Mouse (Mus musculus) cerebral cortex, adult 2 months (tissue): ENCODE measurements around the gene Caskin1.

Experiments used
- WGBS: fragments of 180-500 bp; shearing (Covaris S2); methylation state at CpG from one replicate; pipeline ENCODE4 v1.1.7; 2018; 5-methylcytosine and 5-hydroxymethylcytosine counted together

Gene Caskin1

DNA sequence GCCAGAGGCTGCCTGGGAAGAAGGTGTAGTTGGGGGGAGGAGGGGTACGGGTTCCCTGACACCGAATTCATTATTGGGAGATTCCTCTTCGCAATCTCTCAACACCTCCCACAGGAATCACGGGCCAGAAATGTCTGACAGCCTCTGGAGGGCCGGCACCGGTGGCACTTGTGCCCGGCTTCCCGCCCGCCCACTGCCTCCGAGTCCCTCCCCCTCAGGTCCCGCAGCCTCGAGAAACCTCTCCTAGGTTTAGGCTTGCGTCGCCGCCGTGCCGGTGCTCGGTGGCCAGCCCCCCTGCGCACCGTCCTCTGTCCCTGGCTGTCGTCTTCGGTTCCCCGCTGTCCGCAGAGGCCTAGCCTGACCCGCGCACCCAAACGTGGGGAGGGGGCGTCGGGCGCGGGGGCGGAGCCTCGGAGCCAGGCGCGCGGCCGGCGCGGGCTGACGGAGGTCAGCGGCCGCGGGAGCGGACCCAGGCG, at the start of gene Caskin1:
TSS of gene Caskin1 (plus strand) at position 416 of the 476 bp plus-strand sequence.
- 1% methylated on average over 45 of the region's 45 CpGs for WGBS

DNA sequence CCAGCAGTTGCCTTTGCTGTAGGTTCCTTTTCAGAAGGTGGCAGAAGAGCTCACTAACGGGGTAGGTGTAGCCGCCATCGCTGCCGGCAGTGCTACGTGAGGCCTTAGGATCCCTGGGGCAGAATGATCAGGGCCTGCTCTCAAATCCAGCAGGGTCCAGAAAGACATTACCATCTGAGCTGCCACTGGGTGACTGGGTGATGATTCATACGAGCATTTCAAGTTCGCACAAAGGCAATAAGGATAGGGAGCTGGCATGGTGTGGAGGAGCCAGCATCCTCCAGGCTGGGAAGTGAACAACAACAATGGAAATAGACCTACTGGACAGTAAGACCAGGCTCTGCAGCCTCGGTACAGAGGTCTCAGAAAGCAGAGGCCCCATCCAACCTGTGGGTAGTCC, 48.0 kb upstream of the Caskin1 start:
- 82% methylated on average over 8 of the region's 8 CpGs for WGBS

GRCm38 (mm10) chr17:24441148-24441547, 47.3 kb upstream of the Caskin1 start:
- 39% methylated on average over 2 of the region's 2 CpGs for WGBS

- 91% methylated on average over 14 of the region's 14 CpGs for WGBS
Observed at GRCm38 (mm10) chr17:24442107-24442506, 46.3 kb upstream of the Caskin1 start.

DNA sequence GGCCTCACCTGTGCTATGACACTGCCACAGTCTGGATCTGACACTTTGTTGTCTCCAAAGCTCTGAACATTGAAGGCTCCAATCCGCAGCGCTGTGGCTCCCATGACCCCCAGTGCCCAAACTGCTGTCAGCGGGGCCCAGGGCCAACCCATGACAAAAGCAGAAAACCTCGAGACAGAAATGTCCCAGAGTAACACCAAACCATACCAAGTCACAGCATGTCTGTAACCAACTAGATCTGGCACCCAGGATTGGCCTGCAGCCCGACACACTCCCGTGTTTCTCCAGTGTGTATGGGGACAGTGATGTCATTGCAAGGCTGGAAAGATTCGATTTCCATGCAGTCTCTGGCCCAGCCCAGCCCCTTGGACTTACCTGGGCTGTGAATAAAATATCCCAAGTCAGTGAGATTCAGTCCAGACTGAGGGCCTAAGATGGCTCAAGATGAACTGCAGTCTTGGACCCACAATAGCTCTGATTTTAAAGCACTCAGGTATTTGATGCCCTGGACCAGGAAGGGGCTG, 45.7 kb upstream of the Caskin1 start, which contains the start of gene Dnase1l2:
TSS of gene Dnase1l2 (minus strand) at position 474 of the 524 bp plus-strand sequence.
- 53% methylated on average over 7 of the region's 7 CpGs for WGBS

DNA sequence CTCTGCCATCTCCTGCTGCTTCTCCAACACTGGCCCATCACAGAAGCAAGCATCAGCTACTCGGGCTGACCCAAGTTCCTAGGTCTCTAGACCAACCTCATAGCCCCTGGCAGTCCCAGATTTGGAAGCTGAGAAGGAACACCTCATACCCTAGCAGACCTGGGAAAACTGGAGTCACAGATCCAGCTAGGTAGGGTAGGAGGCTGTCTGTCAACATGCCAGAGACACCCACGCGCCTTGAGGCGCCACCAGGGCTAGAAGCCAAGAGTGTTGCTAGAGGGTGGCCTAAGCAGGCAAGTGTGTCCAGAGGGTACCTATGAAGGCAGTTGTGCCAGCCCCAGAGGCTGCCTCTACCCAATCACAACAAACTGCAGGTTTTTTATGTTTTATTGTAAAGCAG, 45.0 kb upstream of the Caskin1 start:
- WGBS = 59% methylated on average over 4 of the region's 4 CpGs

DNA sequence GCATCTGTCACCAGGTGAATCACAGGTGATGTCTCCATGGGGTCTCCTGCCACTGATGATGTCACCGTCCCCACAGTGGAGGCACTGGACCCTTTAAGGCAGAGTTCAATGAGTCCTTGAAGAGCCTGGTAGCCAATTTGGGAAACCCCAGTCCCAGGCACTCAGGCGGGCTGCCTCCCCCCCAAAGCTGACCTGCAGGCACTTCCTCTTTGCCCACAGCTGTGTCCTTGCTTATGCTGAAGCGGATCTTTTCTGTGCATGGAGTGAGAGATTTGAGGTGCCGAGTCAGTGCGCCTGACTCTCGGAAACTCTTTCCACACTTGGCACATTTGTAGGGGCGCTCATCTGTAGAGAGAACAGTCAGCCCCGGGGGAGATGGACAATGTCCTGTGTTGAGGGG, 41.8 kb upstream of the Caskin1 start:
- WGBS = 85% methylated on average over 8 of the region's 8 CpGs

- 92% methylated on average over 6 of the region's 6 CpGs for WGBS
Observed at GRCm38 (mm10) chr17:24449507-24449906, 38.9 kb upstream of the Caskin1 start.

- 93% methylated on average over 6 of the region's 6 CpGs for WGBS
Observed at GRCm38 (mm10) chr17:24451220-24451619, 37.2 kb upstream of the Caskin1 start.

- 82% methylated on average over 2 of the region's 2 CpGs for WGBS
Observed at GRCm38 (mm10) chr17:24453372-24453771, 35.0 kb upstream of the Caskin1 start.

DNA sequence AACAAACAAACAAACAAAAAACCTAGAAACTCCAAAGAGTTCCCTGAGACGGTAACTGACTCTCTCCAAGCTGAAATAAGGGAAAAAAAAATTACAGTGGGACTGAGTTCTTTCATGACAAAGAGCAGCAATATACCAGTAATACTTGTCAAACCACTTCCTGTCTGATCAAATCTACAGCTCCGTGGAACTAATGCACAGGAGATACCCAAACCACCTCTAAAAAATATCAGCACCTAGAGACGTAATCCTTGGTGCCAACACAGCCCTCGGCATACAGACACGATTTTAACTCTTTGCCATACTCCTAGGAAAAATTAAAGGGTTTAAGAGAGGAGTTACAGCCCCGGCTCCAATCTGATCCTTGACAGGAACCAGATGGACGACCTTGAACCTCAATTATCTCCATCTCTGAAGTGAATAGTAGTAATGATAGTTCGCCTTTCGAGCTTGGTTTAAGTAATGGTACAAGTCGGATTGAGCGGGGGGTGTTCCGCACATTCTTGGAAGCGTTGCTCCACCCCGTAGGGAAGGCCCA, 34.1 kb upstream of the Caskin1 start:
- WGBS = 3% methylated on average over 14 of the region's 14 CpGs

DNA sequence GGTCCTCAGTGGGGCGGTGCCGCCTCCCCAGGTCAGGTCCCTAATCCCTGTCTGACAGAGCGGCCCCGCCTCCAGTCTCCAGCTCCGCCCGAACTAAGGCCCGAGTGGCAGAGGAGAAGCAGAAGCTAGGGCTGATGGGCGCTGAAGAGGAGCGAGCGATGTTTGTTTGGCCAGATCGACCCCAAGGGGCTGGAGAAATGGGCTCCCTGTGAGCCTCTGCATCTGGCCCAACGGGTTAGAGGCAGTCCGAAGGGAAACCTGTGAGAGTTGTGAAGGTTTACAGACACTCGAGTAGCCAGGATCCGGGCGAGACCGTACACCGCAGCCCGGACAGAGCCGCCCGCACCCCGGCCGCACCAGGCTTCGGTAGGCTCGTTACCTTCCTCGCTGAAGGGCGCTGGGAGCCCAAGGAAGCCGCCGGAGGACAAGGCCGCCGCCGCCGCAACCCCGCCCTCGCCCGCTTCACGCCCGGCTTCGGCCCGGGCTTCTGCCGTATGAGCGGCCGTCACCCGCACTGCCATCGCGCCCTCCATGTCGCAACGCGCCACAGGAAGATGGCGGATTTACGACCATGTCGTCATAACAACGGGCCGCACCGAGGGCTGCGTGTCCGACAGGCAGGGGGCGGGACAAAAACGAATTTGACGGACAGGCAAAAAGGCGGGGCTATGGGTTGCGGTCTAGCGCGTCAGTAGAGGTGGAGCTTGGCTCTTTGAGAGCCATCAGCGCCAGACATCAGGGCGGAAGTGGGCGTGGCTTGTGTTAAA, 33.5 kb upstream of the Caskin1 start:
- under 1% methylated on average over 67 of the region's 67 CpGs for WGBS

- 46% methylated on average over 10 of the region's 10 CpGs for WGBS
Observed at GRCm38 (mm10) chr17:24455523-24456206, 32.7 kb upstream of the Caskin1 start.

DNA sequence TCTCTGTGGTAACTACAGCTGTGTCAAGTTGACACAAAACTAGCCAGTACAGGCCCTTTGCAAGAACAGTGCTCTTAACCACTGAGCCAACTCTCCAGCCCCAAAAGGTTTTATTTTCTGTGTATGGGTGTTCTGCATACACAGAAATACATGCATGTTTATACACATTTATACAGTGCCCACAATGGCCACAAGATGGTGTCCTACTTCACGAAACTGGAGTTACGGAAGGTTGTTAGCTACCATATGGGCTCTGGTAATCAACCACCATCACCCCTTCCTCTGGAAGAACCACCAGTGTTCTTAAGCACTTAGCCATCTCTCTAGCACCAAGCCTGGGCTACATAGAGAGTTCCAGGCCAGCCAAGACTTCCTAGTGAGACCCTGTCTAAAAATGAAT, 26.8 kb upstream of the Caskin1 start:
- 71% methylated on average over 2 of the region's 2 CpGs for WGBS

- 100% methylated on average over 1 of the region's 1 CpGs for WGBS
Observed at GRCm38 (mm10) chr17:24462932-24463331, 25.5 kb upstream of the Caskin1 start.

DNA sequence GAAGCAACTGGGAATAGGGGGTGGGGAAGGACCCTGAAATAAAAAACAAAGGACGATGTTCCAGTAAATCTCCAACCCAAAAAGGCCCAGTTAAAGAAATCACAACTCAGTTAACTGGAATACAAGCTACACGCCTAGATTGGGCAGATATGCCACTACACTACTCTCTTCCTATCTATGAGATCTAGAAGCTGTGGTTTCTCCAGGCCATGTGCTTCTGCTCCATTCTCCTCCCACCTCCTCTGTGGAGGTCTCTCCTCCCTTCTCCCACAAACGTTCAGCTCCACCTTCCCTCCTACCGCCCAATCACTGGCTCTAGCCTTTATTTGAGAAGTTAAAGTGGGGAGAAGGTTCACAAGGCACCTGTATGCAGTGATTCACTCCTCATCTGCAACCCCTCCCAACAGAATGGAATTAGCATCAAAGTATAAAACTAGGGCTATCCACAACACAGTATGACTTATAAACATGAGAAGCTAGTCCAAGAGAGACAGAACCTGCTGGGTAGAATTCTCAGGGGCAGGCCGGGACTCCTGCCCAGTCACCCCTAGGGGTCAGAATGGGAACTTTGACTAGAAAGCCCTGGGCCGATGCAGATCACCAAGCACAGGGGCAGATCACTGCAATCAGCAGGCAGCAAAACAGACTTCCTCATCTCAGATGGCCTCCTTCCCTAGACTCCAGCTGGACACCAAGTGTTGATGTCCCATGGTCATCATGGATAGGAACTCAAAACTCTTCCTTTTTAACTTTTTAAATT, 24.8 kb upstream of the Caskin1 start:
- WGBS = 56% methylated on average over 6 of the region's 6 CpGs

DNA sequence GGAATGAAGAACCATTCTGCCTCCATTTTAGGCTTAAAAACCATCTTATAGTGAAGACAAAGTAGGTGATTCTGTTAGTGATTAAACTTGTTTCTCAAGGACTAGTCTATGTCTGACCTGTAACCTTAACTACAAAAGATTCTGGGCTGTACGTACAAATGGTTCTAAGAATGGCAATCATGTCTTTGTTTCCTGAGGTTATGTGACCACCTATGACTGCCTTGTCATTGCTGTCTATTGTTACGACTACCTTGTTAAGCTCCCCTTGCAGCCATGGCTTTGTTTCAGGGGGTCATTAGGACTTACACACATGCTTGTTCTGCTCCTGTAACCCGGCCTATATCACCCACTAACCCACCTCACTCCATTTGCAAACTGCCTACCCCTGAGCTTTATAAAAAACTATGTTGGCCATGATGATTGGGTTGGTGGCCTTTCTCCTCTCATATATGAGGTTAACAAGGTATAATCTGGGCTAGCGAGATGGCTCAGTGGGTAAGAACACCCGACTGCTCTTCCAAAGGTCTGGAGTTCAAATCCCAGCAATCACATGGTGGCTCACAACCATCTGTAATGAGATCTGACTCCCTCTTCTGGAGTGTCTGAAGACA, 19.7 kb upstream of the Caskin1 start:
- WGBS = 95% methylated on average over 5 of the region's 5 CpGs

- 16% methylated on average over 7 of the region's 7 CpGs for WGBS
Observed at GRCm38 (mm10) chr17:24469336-24469909, 19.0 kb upstream of the Caskin1 start.

GRCm38 (mm10) chr17:24469910-24470602, 18.3 kb upstream of the Caskin1 start, which contains the start of the genes E4f1 and Pgp:
TSS of gene E4f1 (minus strand) at chr17:24470313.
TSS of gene Pgp (plus strand) at chr17:24470392.
- WGBS = under 1% methylated on average over 73 of the region's 75 CpGs
